Mouse (Mus musculus): ENCODE results near the gene Elovl6. TPM values are rescaled to one million over a fixed set of nuclear protein-coding genes. Genes with fewer than 3 reads are reported as not detected.
A peak's percentile ranks its signal among the peaks of the same experiment; 100 is the strongest.

Elovl6 gene
- polyA plus RNA-seq, 3 experiments from 2014 or later: 9.0 to 16.4 (median 11.1) TPM

GRCm38 (mm10) chr3:129543376-129543775 is 11.2 kb downstream of the Elovl6 start:
- no peak for ATAC-seq

DNA sequence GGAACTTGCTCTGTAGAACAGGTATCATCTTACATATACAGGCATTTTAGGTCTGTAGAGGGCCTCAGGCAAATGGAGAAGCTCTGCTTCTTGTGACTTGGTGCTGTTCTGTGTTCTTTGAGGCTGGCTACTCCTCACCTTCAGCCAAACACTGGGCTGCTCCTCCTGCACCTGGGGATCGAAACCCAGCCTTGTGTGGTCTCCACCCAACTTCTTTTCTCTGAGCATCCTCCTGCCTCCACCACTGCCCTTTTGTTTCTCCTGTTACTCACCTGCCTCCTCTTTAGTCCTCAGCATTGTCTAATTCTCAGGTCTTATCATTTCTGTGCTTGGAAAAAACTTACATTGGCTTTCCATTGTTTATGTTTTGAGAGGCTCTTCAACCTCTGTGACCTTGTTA is 12.1 kb downstream of the Elovl6 start:
- ATAC-seq: no peak

DNA sequence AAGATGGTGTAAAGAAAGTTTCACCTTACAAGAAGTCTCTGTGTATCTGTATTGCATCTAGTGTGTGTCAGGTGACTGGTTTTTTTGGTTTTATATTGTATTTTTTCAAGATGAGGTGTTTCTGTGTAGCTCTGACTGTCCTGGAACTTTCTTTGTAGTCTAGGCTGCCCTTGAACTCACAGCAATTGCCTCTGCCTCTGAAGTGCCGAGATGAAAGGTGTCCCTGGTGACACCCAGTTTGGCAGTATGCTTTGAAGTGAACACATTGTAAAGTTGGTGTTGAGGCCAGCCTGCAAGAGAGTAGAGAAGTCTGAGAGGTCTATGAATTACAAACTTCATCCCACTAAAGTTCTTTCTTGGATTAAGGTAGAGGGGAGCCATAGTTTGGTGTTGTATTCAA is 13.1 kb downstream of the Elovl6 start:
- no peak for ATAC-seq

GRCm38 (mm10) chr3:129545801-129546200 is 13.6 kb downstream of the Elovl6 start:
- ATAC-seq: no peak

DNA sequence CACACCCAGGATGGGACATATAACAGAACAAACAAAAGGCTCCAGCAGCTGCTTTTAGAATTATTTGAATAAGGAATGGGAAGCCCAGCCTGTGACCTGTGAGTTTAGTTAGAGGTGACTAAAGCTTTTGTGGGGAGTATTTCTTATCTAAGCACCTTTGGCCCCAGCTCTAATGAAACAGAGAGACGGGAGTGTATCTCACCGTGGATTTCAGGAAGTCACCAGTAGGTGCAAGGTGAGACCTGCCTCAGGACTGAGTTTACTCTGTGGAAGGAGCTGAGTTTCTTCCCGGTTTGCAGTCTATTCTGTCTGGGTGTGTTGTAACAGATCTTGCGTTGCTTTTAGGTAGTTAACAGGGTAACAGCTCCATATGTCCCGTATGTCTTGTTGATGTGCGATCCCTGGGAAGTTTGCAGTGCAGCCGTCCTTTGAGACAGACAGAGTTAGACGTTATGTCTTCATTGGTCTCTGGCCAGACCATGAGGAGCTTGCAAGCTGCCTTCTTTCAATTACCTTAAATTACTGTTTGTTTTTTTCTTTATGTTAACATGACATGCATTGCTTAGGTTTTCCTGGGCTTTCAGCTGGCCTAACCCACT is 15.8 kb downstream of the Elovl6 start:
- ATAC-seq: no peak

DNA sequence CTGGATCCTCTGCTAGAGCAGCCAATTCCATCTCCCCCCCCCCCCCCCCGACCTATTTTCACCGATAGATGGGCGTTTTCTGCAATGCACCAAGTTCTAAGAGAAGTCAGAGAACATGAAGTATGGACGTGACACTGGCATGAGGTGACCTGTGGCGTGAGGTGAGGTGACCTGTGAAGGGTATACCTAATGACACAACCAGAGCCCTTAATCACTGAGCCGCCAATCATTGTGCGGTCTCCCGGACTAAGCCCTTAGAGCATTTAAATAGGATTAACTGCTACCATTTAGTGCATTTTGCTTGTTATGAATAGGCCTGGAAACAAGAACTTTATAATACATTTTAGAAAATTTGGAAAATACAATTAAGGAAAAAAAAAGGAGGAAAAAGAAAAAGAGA is 16.6 kb downstream of the Elovl6 start:
- ATAC-seq: no peak

- no peak for ATAC-seq
Measured at GRCm38 (mm10) chr3:129549546-129549945, 17.4 kb downstream of the Elovl6 start.

GRCm38 (mm10) chr3:129551581-129552290 is 19.6 kb downstream of the Elovl6 start:
- ATAC-seq: no peak

GRCm38 (mm10) chr3:129552370-129552769 is 20.2 kb downstream of the Elovl6 start:
- ATAC-seq: peak; percentile 48

DNA sequence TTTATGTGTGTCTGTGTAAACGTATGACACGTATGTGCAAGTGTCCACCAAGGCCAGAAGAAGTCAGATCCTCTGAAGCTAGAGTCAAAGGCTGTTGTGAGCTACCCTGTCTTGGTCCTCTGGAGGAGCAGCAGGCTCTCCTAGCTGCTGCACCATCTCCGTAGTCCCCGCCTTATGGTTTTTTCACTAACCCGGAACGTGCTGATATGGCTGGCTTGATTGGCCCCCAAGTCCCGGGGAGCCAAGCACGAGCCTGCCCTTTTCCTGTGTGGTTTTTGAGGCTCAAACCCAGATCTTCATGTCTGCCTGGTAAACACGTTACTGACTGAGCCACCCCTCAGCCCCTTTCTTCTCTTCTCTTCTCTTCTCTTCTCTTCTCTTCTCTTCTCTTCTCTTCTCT is 21.0 kb downstream of the Elovl6 start:
- peak; percentile 94 for ATAC-seq

GRCm38 (mm10) chr3:129553661-129554060 is 21.5 kb downstream of the Elovl6 start:
- ATAC-seq: peak; percentile 8

- ATAC-seq: no peak
Measured at GRCm38 (mm10) chr3:129554436-129554835, 22.3 kb downstream of the Elovl6 start.

- ATAC-seq: no peak
Measured at GRCm38 (mm10) chr3:129557048-129557447, 24.9 kb downstream of the Elovl6 start.

DNA sequence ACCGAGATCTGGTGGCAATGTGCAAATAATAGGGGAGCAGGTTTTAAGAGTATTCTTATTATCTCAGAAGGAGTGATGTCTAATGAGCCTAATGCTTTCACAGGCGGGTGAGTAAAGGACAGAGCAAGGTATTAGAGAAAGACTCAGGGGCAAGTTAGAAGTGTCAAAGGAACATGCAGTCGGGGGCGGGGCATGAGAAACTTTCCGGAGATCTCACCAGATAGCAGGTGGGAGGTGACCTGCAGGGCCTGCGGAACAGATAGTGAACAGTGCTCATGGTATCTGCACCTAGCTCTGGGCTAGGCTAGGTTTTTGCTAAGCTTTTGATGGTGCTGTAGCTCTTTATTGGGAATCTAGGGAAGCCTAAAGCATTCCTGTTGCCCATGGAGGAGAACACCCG is 25.4 kb downstream of the Elovl6 start:
- ATAC-seq: no peak

- no peak for ATAC-seq
Measured at GRCm38 (mm10) chr3:129558016-129558955, 26.1 kb downstream of the Elovl6 start.

DNA sequence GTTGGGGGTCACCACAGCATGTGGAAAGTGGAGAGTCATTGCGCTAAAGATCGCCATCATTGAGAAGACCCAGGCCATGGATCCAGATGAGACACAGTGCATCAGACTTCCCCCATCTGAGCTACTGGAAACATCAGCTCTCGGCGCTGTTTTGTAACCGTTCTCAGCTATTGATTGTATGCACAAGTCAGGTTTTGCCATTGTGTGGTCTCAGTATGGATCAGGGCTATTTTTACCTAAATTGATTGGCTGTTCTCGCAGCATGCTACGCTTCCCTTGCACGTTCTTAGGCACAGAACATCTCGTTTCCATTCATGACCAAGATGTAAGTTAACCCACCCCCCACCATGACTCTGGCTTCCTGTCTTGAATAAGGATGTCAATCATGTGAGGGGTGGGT is 27.9 kb downstream of the Elovl6 start:
- no peak for ATAC-seq

DNA sequence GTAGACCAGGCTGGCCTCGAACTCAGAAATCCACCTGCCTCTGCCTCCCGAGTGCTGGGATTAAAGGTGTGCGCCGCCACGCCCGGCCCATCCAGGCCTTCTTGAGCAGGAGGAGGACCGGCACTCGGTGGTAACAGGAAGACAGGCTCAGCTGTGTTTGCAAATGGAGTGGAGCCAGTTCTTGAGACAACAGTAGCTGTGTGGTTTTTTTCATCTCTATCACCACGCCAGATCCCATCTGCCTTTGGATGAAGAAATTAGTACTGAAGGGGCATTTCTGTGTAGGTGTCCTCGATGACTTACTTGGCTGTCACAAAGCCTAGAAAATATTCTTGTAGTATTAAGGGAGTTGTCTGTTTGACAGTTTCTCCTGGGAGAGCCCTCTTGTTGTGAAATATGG is 28.9 kb downstream of the Elovl6 start:
- ATAC-seq: no peak

- ATAC-seq: peak; percentile 68
Measured at GRCm38 (mm10) chr3:129561853-129562252, 29.7 kb downstream of the Elovl6 start.

DNA sequence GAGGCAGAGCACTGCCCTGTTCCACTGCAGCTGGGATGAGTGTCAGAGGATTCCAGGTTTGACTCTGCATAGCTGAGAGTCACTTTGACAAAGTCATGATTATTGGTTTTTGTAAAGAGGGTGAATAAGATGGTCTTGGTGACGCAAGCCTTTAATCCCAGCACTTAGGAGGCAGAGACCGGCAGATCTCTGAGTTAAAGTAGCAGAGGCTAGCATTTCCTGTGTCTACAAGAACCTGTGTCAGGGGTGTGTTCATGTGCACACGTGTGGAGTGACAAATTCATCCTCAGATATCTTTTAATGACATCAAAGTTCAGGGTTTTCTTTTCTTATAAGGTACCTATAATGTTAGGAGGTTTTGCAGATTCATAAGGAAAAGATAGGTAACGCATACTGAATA is 30.3 kb downstream of the Elovl6 start:
- ATAC-seq: peak; percentile 48

DNA sequence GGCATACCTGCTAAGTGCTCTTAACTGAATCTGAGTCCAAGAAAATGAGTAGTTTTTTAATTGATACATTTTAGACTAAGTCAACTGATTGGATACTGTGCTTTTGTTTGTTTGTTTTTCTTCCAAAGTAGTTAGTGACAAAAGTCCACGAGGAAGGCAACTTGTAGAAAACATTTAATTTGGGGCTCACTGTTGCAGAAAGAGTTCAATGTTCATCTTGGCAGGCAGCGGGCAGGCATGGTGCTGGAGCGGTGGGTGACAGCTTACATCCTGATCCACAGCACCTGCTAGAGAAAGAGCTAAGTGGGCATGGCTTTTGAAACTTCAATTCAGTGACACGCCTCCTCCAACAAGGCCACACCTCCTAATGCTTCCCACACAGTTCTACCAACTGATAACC is 31.7 kb downstream of the Elovl6 start:
- no peak for ATAC-seq

DNA sequence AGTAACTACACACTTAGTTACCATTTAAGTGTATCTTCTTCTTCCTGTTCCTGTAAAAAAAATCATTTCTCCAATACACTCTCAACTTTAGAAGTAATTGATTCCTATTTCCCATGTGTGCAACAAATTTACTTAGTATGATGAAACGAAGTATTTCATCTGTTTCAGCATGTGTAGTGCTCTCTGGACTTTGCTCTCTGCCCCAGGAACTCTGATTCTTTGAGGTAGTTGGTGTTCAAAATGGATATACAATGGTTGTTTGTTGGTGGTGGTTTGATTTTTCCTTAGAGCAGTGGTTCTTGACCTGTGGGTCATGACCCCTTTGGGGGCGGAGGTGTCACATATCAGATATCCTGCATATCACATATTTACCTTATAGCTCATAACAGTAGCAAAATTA is 32.7 kb downstream of the Elovl6 start:
- ATAC-seq: no peak

- ATAC-seq: no peak
Measured at GRCm38 (mm10) chr3:129565458-129565857, 33.3 kb downstream of the Elovl6 start.

- peak; percentile 36 for ATAC-seq
Measured at GRCm38 (mm10) chr3:129566013-129566412, 33.9 kb downstream of the Elovl6 start.
